Comparison of ENCODE assay signal across 9 mouse cellular contexts in genomic region chr7:139581801-139582571, GRCm38 (mm10). TPM values are rescaled to one million over a fixed set of nuclear protein-coding genes. Genes with fewer than 3 reads are reported as not detected.
DNase-seq lines count a peak whose midpoint lies in the region; ATAC-seq and TF ChIP-seq lines count a peak whose summit lies in the region.
"Had no signal": no experiment of that assay in that cellular context is flagged by ENCODE, and none has a peak within 500 bp of the region (broad histone marks: within the 10 kb centered on the region; RNA-seq: fewer than 3 reads in every experiment).

No protein-coding gene starts in this region.

- 0 out of 2 replicates have a peak, but pooled peaks have one; percentile 35 for ATAC-seq in forebrain, embryonic 11.5 days (replicated peaks; ENCODE audit: low FRiP score)
- no peak for ATAC-seq in intestine, postnatal 0 days

- DNase-seq in kidney, adult 18-20 months: peak; percentile 27
- no peak for DNase-seq in kidney, adult 8-10 months
- DNase-seq in R1 (ENCODE audit: low read depth, low spot score): peak; percentile 61
- DNase-seq in forebrain, embryonic 11.5 days (ENCODE audit: low spot score): peak; percentile 70
- peak; percentile 70 for DNase-seq in neural tube, embryonic 10.5 days (ENCODE audit: extremely low spot score, low spot score)
- no peak for DNase-seq in spleen, postnatal 36 days (ENCODE audit: low spot score in 2 of 2)
- DNase-seq in urinary bladder, postnatal 4 days (ENCODE audit: low spot score in 2 of 2): no peak

- no peaks in the 10 kb centered on the region for H3K36me3 ChIP-seq in forebrain, embryonic 11.5 days (ENCODE audit: control insufficient read depth, insufficient read depth, low read length)
- H3K36me3 ChIP-seq in intestine, postnatal 0 days (ENCODE audit: control insufficient read depth, insufficient read depth): peaks cover 19% of the 10 kb centered on the region; the same call in 1 of the 2 replicates

- peak overlapping the region; percentile 40 for H3K4me3 ChIP-seq in forebrain, embryonic 11.5 days (ENCODE audit: low read depth, low read length)
- H3K4me3 ChIP-seq in intestine, postnatal 0 days (ENCODE audit: low read depth, low read length): peak overlapping the region; percentile 43

- TF ChIP-seq CTCF in intestine, postnatal 0 days (IDR thresholded peaks at IDR 0.05; ENCODE audit: low read depth): no peak

- H3K27me3 ChIP-seq in forebrain, embryonic 11.5 days (ENCODE audit: control insufficient read depth, insufficient read depth, low read length): peaks cover 90% of the 10 kb centered on the region
- H3K27me3 ChIP-seq in intestine, postnatal 0 days (replicated peaks; ENCODE audit: control insufficient read depth, insufficient read depth, low read length): peaks cover 78% of the 10 kb centered on the region

- no peak overlapping the region for H3K27ac ChIP-seq in forebrain, embryonic 11.5 days (ENCODE audit: low read depth, low read length)
- H3K27ac ChIP-seq in intestine, postnatal 0 days (ENCODE audit: low read depth, low read length): no peak overlapping the region

- under 1% methylated on average over 82 of the region's 82 CpGs for WGBS in forebrain, embryonic 11.5 days
- WGBS in intestine, postnatal 0 days: 1% methylated on average over 81 of the region's 82 CpGs

- peak overlapping the region; percentile 59 for H3K4me2 ChIP-seq in forebrain, embryonic 11.5 days (ENCODE audit: low read depth, low read length, severe bottlenecking)
- peak overlapping the region; percentile 64 for H3K4me2 ChIP-seq in intestine, postnatal 0 days (replicated peaks; ENCODE audit: low read depth)

- no peaks in the 10 kb centered on the region for H3K9me3 ChIP-seq in forebrain, embryonic 11.5 days (ENCODE audit: control insufficient read depth, low read length)
- no peaks in the 10 kb centered on the region for H3K9me3 ChIP-seq in intestine, postnatal 0 days (ENCODE audit: control insufficient read depth)

- peaks cover 19% of the 10 kb centered on the region for H3K4me1 ChIP-seq in forebrain, embryonic 11.5 days (replicated peaks; ENCODE audit: control insufficient read depth, insufficient read depth, low read length)
- H3K4me1 ChIP-seq in intestine, postnatal 0 days (replicated peaks; ENCODE audit: control insufficient read depth, insufficient read depth, low read length): no peaks in the 10 kb centered on the region

- H3K9ac ChIP-seq in forebrain, embryonic 11.5 days (ENCODE audit: low read length): peak overlapping the region; percentile 33; the same call in 1 of the 2 replicates
- H3K9ac ChIP-seq in intestine, postnatal 0 days (ENCODE audit: low read depth, low read length): no peak overlapping the region

RNA-seq across cellular contexts. Expression of gene Nkx6-2, which starts 0.6 kb away (rescaled TPM):
- polyA plus RNA-seq in forebrain, embryonic 11.5 days (2014; fragmentation: Nextera tagmentation; extraction: Ambion mirVana): 6.4 and 7.2 TPM in 2 replicates
- polyA plus RNA-seq in intestine, postnatal 0 days (2015; fragmentation: Nextera tagmentation; extraction: Ambion mirVana): 0.31 and 0.86 TPM in 2 replicates
- polyA plus RNA-seq: large intestine, adult 2 months had no signal

Comparison
In these comparisons a context has a peak if more than half of its experiments do, and no peak if none do; other contexts are left out.
1. DNase-seq: peak in kidney, adult 18-20 months (single experiment), R1 (single experiment), forebrain, embryonic 11.5 days (single experiment) and neural tube, embryonic 10.5 days (single experiment); none in kidney, adult 8-10 months (0 of 2), spleen, postnatal 36 days (0 of 2) and urinary bladder, postnatal 4 days (0 of 2).